Mouse (Mus musculus) thymus, adult 2 months (tissue): ENCODE results near the gene LTO1.

Source experiments
- CTCF ChIP-seq: fragments of 200-500 bp; IDR thresholded peaks from 2 replicates; pipeline ENCODE4 v1.5.1; 2012; ENCODE audit warnings: mild to moderate bottlenecking, control low read depth, low read length, moderate library complexity, borderline replicate concordance; ENCODE audit not compliant: control insufficient read depth, poor library complexity, insufficient read depth; ENCODE audit errors: extremely low read depth
- POLR2A ChIP-seq: fragments of 200-500 bp; IDR thresholded peaks from 2 replicates; pipeline ENCODE4 v1.6.1; 2012; ENCODE audit warnings: mild to moderate bottlenecking, low read length, control low read depth, moderate library complexity; ENCODE audit not compliant: control insufficient read depth, poor library complexity, insufficient read depth; ENCODE audit errors: extremely low read depth

- TF ChIP-seq CTCF (no peak), POLR2A (no peak)
These were observed 3.9 kb downstream of the LTO1 start for GRCm38 (mm10) chr7:144918823-144919222.
